Mouse (Mus musculus) embryonic stem cell, embryonic (primary cell): ENCODE results near the gene Kras.

Experiments used
- CTCF ChIA-PET, 4 experiments: fragments of 300-600 bp in 2 of 4; fragments of 350-600 bp in 2 of 4; sonication (Branson Sonifier 250); formaldehyde crosslinking; loops; one replicate each; lab custom pipeline; 2022; ENCODE audit warnings: inconsistent platforms in 2 of 4; lab: Charles Lee
- POLR2A ChIA-PET, 4 experiments: fragments of 300-600 bp in 2 of 4; fragments of 350-600 bp in 2 of 4; sonication (Branson Sonifier 250); formaldehyde crosslinking; loops; one replicate each; lab custom pipeline; 2022; ENCODE audit warnings: antibody characterized with exemption in 4 of 4, inconsistent platforms in 1 of 4; lab: Charles Lee

Gene Kras

GRCm38 (mm10) chr6:145267692-145268091 lies 17.7 kb upstream of the Kras start:
- ChIA-PET CTCF (no interaction called here), POLR2A (interaction anchor here in 3 of 4 experiments (0.8 to 3.7 kb wide), 9 partner anchors 8 to 73 kb away, joined by 3 to 27 read pairs (median 5); no protein-coding TSS in a partner anchor)

GRCm38 (mm10) chr6:145262314-145262713 lies 12.3 kb upstream of the Kras start:
- POLR2A ChIA-PET: interaction anchor here in 3 of 4 experiments (0.8 to 3.5 kb wide), 8 partner anchors 8 to 78 kb away, joined by 3 to 14 read pairs (median 4); no protein-coding TSS in a partner anchor
- CTCF ChIA-PET: no interaction called here

- ChIA-PET POLR2A (interaction anchor here in 2 of 4 experiments (0.7 to 10.0 kb wide), 20 partner anchors 10 to 507 kb away, joined by 3 to 115 read pairs (median 4); partner anchors contain the start of genes Casc1 (in 2 of the 2) and Etfrf1 (in 2 of the 2)), CTCF (interaction anchor here in 3 of 4 experiments (0.6 to 1.6 kb wide), 7 partner anchors 10 to 260 kb away, joined by 3 to 10 read pairs (median 4); no protein-coding TSS in a partner anchor)
These were observed 6.6 kb upstream of the Kras start for GRCm38 (mm10) chr6:145256701-145257073.

- ChIA-PET CTCF (interaction anchor here (0.6 to 1.6 kb wide), 8 partner anchors 10 to 259 kb away, joined by 3 to 10 read pairs (median 4); no protein-coding TSS in a partner anchor), POLR2A (interaction anchor here in 2 of 4 experiments (0.7 to 10.0 kb wide), 18 partner anchors 10 to 508 kb away, joined by 3 to 115 read pairs (median 3); partner anchors contain the start of genes Casc1 (in 2 of the 2) and Etfrf1 (in 2 of the 2))
These were observed 6.1 kb upstream of the Kras start for GRCm38 (mm10) chr6:145255952-145256700.

- CTCF ChIA-PET: interaction anchor here in 1 of 4 experiments (1.2 kb wide), 1 partner anchor 8 kb away, joined by 5 read pairs; no protein-coding TSS in a partner anchor
- POLR2A ChIA-PET: interaction anchor here in 3 of 4 experiments (0.6 to 10.0 kb wide), 16 partner anchors 9 to 576 kb away, joined by 3 to 115 read pairs (median 5); partner anchors contain the start of genes Casc1 (in 1 of the 3) and Etfrf1 (in 1 of the 3)
These were observed 781 bp upstream of the Kras start for GRCm38 (mm10) chr6:145250820-145251219.

- POLR2A ChIA-PET: interaction anchor here (0.6 to 10.0 kb wide), 28 partner anchors 10 to 180 kb away, joined by 3 to 115 read pairs (median 4); partner anchors contain the start of genes Casc1 (in 3 of the 4) and Etfrf1 (in 3 of the 4)
- CTCF ChIA-PET: interaction anchor here in 2 of 4 experiments (1.1 to 1.3 kb wide), 2 partner anchors 92 kb away, joined by 4 read pairs; no protein-coding TSS in a partner anchor
These were observed 501 bp downstream of the Kras start for GRCm38 (mm10) chr6:145249291-145250184.

- POLR2A ChIA-PET: interaction anchor here in 2 of 4 experiments (0.9 to 10.0 kb wide), 7 partner anchors 12 to 93 kb away, joined by 3 to 115 read pairs (median 10); no protein-coding TSS in a partner anchor
These were observed 2.2 kb downstream of the Kras start for GRCm38 (mm10) chr6:145247886-145248285.

GRCm38 (mm10) chr6:145246841-145247240 lies 3.2 kb downstream of the Kras start:
- CTCF ChIA-PET: no interaction called here
- POLR2A ChIA-PET: interaction anchor here in 3 of 4 experiments (0.6 to 10.5 kb wide), 16 partner anchors 9 to 93 kb away, joined by 3 to 118 read pairs (median 4); partner anchors contain the start of genes Casc1 (in 3 of the 3) and Etfrf1 (in 3 of the 3)

More at GRCm38 (mm10) chr6:145247886-145248285, 2.2 kb downstream of the Kras start:
- CTCF ChIA-PET: no interaction called here

GRCm38 (mm10) chr6:145242521-145242920 lies 7.5 kb downstream of the Kras start:
- ChIA-PET CTCF (interaction anchor here (0.6 to 3.5 kb wide), 33 partner anchors 9 to 991 kb away, joined by 3 to 44 read pairs (median 4); partner anchors contain the start of genes Casc1 (in 2 of the 4) and Etfrf1 (in 2 of the 4)), POLR2A (interaction anchor here in 3 of 4 experiments (0.6 to 10.5 kb wide), 18 partner anchors 12 to 109 kb away, joined by 3 to 118 read pairs (median 6); partner anchors contain the start of genes Casc1 (in 3 of the 3) and Etfrf1 (in 3 of the 3))

- ChIA-PET POLR2A (interaction anchor here (1.0 to 10.5 kb wide), 9 partner anchors 11 to 101 kb away, joined by 3 to 118 read pairs (median 5); partner anchors contain the start of genes Casc1 (in 3 of the 4) and Etfrf1 (in 3 of the 4)), CTCF (interaction anchor here in 2 of 4 experiments (0.8 to 1.8 kb wide), 3 partner anchors 100 to 102 kb away, joined by 4 to 10 read pairs (median 5); no protein-coding TSS in a partner anchor)
These were observed 9.8 kb downstream of the Kras start for GRCm38 (mm10) chr6:145240285-145240684.

- CTCF ChIA-PET: no interaction called here
- POLR2A ChIA-PET: interaction anchor here in 1 of 4 experiments (0.6 to 10.5 kb wide), 2 partner anchors 103 to 1377 kb away, joined by 4 to 100 read pairs; no protein-coding TSS in a partner anchor
These were observed 12.9 kb downstream of the Kras start for GRCm38 (mm10) chr6:145237148-145237547.

- CTCF ChIA-PET: interaction anchor here in 1 of 4 experiments (0.7 to 1.4 kb wide), 2 partner anchors 106 to 251 kb away, joined by 3 to 4 read pairs; no protein-coding TSS in a partner anchor
- POLR2A ChIA-PET: interaction anchor here in 3 of 4 experiments (0.6 to 2.6 kb wide), 17 partner anchors 9 to 172 kb away, joined by 3 to 11 read pairs (median 4); partner anchors contain the start of genes Casc1 (in 2 of the 3) and Etfrf1 (in 2 of the 3)
These were observed 14.7 kb downstream of the Kras start for GRCm38 (mm10) chr6:145235367-145235766.

GRCm38 (mm10) chr6:145234391-145234790 lies 15.6 kb downstream of the Kras start:
- POLR2A ChIA-PET: interaction anchor here in 3 of 4 experiments (0.6 to 2.6 kb wide), 6 partner anchors 13 to 106 kb away, joined by 3 to 11 read pairs (median 4); partner anchors contain the start of genes Casc1 (in 2 of the 3) and Etfrf1 (in 2 of the 3)

GRCm38 (mm10) chr6:145226296-145226695 lies 23.7 kb downstream of the Kras start:
- ChIA-PET POLR2A (interaction anchor here (1.0 to 1.8 kb wide), 8 partner anchors 11 to 90 kb away, joined by 3 to 7 read pairs (median 4); partner anchors contain the start of genes Casc1 (in 4 of the 4) and Etfrf1 (in 4 of the 4)), CTCF (interaction anchor here in 1 of 4 experiments (0.5 kb wide), 1 partner anchor 192 kb away, joined by 4 read pairs; no protein-coding TSS in a partner anchor)

More at GRCm38 (mm10) chr6:145234391-145234790, 15.6 kb downstream of the Kras start:
- CTCF ChIA-PET: no interaction called here

- ChIA-PET POLR2A (interaction anchor here in 2 of 4 experiments (1.4 to 2.5 kb wide), 6 partner anchors 11 to 116 kb away, joined by 3 to 14 read pairs (median 5); partner anchors contain the start of genes Casc1 (in 2 of the 2) and Etfrf1 (in 2 of the 2)), CTCF (no interaction called here)
These were observed 25.8 kb downstream of the Kras start for GRCm38 (mm10) chr6:145224246-145224645.

GRCm38 (mm10) chr6:145215826-145216225 lies 34.2 kb downstream of the Kras start:
- ChIA-PET POLR2A (interaction anchor here in 3 of 4 experiments (0.7 to 2.6 kb wide), 22 partner anchors 10 to 154 kb away, joined by 3 to 13 read pairs (median 4); no protein-coding TSS in a partner anchor), CTCF (interaction anchor here in 2 of 4 experiments (0.9 to 1.1 kb wide), 2 partner anchors 27 to 126 kb away, joined by 3 to 4 read pairs; no protein-coding TSS in a partner anchor)
